Mouse (Mus musculus): ENCODE data around the gene 1110057P08Rik.
"Not testable (repeated sequence)": the region's sequence is repeated elsewhere in the genome, so short reads cannot be mapped to it uniquely, and the experiment has no call there.

1110057P08Rik gene

DNA sequence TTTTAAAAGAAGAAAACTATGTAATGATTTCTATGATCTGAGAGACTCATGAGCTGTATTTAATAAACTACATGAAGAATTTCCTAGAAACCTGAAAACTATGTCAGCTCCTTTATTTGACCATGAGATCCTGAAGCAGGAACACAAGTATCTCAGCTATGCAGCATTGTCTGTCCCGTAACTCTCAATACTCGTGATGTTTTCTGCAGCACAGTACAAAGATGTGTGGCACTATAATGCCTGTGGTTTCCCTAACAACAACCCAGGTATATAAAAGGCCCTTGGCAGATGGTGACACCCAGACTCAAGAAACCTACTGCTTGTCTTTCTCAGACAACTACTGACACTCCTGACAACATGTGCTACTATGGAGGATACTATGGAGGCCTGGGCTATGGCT is at the start of gene 1110057P08Rik:
Gene 1110057P08Rik (plus strand): TSS at position 301 of the 400 bp plus-strand sequence.
- DNase-seq = no peak

DNA sequence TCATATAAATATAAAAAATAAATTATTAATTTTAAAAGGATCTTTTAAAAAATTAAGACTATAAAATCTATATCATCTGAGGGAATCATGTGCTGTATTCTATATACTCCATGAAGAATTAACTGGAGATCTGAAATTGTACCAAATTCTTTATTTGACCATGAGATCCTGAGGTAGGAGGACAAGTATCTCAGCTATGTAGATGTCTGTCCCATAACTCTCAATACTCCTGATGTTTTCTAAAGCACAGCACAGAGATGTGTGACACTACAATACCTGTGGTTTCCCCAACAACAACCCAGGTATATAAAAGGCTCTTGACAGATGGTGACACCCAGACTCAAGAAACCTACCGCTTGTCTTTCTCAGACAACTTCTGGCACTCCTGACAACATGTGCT is 34.0 kb upstream of the 1110057P08Rik start, which contains the start of gene Gm6358:
Gene Gm6358 (plus strand): TSS at position 301 of the 400 bp plus-strand sequence.
- no peak for DNase-seq

DNA sequence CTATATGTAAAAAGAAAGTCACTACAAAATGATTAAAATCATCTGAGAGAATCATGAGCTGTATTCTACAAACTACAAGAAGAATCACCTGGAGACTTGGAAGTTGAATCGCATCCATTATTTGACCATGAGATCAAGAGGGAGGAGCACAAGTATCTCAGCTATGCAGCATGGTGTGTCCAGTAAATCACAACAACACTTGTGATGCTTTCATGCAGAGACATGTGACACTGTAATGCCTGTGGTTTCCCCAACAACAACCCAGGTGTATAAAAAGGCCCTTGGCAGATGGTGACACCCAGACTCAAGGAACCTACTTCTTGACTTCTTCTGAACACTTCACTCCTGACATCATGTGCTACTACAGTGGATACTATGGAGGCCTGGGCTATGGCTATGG is 23.7 kb upstream of the 1110057P08Rik start, which contains the start of gene Gm10061:
Gene Gm10061 (plus strand): TSS at position 301 of the 400 bp plus-strand sequence.
- DNase-seq = no peak

DNA sequence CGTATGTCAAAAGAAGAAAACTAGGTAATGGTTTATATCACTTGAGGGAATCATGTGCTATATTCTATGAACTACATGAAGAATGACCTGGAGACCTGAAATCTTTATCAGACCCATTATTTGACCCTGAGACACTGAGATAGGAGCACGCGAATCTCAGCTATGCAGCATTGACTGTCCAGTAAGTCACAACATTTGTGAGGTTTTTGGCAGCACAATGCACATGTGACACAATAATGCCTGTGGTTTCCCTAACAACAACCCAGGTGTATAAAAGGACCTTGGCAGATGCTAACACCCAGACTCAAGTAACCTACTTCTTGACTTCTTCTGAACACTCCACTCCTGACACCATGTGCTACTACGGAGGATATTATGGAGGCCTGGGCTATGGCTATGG is 16.9 kb upstream of the 1110057P08Rik start, which contains the start of gene Gm9789:
Gene Gm9789 (plus strand): TSS at position 301 of the 400 bp plus-strand sequence.
- DNase-seq = no peak

DNA sequence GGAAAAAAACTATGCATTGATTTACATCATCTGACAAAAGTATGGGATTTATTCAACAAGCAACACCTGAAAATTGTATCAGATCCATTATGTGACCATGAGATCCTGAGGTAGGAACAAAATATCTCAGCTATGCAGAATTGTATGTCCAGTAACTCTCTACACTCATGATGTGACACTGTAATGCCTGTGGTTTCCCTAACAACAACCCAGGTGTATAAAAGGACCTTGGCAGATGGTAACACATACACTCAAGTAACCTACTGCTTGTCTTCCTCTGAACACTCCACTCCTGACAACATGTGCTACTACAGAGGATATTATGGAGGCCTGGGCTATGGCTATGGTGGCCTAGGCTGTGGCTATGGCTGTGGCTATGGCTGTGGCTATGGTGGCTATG is 5.3 kb upstream of the 1110057P08Rik start, which contains the start of gene Gm7735:
Gene Gm7735 (plus strand): TSS at position 301 of the 400 bp plus-strand sequence.
- DNase-seq = not testable (repeated sequence)

DNA sequence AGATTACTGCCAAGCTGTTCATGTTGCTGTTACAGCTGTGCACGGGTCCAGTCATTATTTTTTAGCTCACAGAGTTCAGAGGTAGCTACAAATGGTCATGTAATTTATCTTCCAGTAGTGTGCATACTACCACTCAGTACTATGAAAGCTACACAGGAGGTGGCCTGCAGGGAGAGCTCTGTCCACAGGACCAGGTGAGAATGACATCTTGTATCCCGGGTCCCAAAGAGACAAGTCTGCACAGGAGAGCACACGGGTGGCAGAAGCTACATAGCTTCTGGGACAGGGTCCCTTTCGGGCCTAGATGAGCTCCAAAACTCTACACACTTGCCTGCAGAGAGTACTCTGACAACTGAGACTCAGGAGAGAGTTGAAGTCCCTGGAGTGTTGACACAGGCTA is 14.1 kb downstream of the 1110057P08Rik start:
- DNase-seq = no peak

DNA sequence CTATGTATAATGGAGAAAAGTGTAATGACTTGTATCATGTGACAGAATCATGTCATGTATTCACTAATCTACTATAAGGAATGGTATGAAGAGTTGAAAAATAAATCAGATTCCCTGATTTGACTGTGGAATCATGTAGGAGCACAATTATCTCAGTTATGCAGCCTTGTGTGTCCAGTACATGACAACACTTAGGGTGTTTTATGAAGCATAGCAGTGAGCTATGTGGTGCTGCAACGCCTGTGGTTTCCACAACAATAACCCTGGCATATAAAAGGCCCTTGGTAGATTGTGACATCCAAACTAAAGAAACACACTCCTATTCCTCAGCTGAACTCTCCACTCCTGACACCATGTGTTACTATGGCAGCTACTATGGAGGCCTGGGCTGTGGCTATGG is 31.0 kb downstream of the 1110057P08Rik start, which contains the start of gene Krtap20-2:
Gene Krtap20-2 (plus strand): TSS at position 301 of the 400 bp plus-strand sequence.
- no peak for DNase-seq

Data from kidney, adult 8-10 months (tissue).